Mouse (Mus musculus) embryo, embryonic 9.5 days (tissue): ENCODE measurements around the gene Taf4.
A peak's percentile ranks its signal among the peaks of the same experiment; 100 is the strongest.

Source experiments
- DNase-seq: peaks from one replicate; pipeline ENCODE4 v3.0.0-alpha.2; 2017; ENCODE audit errors: extremely low spot score

Gene Taf4

GRCm38 (mm10) chr2:179937091-179937490 is 39.4 kb downstream of the Taf4 start:
- no peak for DNase-seq

- no peak for DNase-seq
These were observed 42.3 kb downstream of the Taf4 start for GRCm38 (mm10) chr2:179934165-179934564.

DNA sequence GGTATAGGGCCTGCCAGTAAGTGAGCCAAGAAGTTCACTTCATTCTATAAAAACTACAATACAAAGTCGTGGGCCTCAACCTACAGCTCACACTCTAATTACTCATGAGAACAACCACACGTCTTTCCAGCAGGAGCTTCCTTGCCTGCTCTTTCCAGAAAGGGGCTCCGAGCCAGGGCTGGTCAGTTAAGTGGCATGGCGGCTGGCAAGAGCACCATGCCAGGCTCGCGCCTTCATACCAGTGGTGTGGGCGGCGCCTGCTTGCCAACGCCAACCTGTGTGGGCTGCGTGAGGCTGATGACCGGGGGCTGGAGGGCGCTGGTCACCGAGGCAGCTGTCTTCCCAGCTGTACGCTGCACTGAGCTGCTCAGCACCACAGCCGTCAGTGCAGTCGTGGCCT is 44.7 kb downstream of the Taf4 start:
- no peak for DNase-seq

DNA sequence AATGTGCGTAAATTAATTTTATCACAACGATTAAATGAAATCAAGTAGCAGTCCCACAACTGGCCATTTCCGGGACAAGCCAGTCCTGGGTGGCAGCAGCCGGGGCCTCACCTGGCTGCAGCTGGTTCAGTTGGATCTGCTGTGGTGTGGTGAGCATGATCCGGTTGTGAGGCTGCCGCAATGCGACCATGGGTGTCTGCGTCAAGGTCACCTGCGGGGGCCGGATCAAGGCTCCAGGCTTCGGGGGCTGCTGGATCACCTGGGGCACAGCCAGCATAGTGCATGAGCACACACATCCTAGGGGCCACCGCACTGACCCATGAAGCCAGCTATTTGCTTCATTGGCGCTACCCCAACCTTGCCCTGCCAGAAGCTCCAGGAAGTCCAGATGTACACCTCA is 47.3 kb downstream of the Taf4 start:
- no peak for DNase-seq

- no peak for DNase-seq
These were observed 52.4 kb downstream of the Taf4 start for GRCm38 (mm10) chr2:179924038-179924437.

- DNase-seq: no peak
These were observed 55.3 kb downstream of the Taf4 start for GRCm38 (mm10) chr2:179921021-179921653.

- DNase-seq: no peak
These were observed 56.4 kb downstream of the Taf4 start for GRCm38 (mm10) chr2:179920042-179920441.

GRCm38 (mm10) chr2:179916877-179917673 is 59.4 kb downstream of the Taf4 start:
- DNase-seq: peak; percentile 60

GRCm38 (mm10) chr2:179914246-179914645 is 62.2 kb downstream of the Taf4 start:
- no peak for DNase-seq

DNA sequence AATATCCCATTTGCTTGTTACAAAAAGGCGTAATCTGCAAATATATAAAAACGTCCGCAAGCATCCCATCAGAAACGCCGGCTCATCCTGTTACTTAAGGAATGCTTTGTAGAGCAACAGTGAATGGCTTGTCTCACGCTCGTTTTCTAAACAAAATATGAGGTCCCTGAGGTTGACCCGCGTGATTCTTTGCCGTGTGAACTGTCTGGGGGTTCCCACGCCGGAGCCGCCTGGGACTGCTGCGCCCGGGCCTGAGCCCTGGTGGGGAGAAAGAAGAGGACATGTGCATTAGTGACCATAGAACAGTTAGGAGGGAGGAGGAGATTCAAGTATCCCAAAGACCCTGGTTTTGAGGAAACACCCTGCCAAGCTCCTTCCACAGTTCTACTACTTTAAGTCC is 63.1 kb downstream of the Taf4 start:
- DNase-seq: peak; percentile 11

- peak; percentile 9 for DNase-seq
These were observed 63.5 kb downstream of the Taf4 start for GRCm38 (mm10) chr2:179912911-179913310.

GRCm38 (mm10) chr2:179896949-179897348 is 79.5 kb downstream of the Taf4 start:
- no peak for DNase-seq

- no peak for DNase-seq
These were observed 85.4 kb downstream of the Taf4 start for GRCm38 (mm10) chr2:179891048-179891447.

DNA sequence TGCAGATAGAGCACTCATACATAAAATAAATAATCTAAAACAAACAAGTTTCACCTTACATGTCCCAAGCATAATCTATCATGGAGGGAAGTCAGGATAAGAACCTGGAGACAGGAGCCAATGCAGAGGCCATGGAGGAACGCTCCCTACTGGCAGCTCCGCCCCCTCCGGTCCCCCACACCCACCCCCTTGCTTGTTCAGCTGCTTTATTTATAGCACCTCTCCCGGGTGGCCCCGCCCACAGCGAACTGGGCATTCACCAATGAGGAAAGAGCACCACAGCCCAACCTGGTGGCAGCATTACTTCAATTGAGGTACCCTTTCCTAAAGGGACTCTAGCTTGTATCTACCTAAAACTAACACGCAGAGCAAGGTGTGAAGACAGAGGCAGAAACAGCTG is 91.9 kb downstream of the Taf4 start:
- peak; percentile 14 for DNase-seq

- DNase-seq: peak; percentile 42
These were observed 98.8 kb downstream of the Taf4 start for GRCm38 (mm10) chr2:179877551-179878215.

- DNase-seq: peak; percentile 80
These were observed 101.3 kb downstream of the Taf4 start for GRCm38 (mm10) chr2:179875147-179875546.

DNA sequence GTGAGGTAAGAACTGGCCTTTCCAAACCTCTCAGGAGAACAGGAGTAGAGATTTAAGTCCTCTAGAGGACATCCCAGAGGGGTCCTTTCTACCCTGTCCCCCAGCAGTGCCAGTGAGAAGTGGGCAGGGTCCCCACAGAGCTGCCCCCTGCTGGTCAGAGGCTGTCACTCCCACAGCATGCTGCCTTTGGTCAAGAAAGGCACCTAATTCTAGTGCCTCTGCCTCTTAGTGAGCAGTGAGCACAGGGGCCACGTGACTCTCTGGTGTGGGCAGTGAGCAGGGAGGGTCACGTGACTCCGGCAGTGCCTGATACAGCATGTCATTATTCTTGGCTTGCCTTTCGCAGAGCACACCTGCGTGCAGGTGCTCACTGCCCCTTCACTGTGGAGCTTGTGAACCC is 103.1 kb downstream of the Taf4 start:
- DNase-seq: peak; percentile 35

DNA sequence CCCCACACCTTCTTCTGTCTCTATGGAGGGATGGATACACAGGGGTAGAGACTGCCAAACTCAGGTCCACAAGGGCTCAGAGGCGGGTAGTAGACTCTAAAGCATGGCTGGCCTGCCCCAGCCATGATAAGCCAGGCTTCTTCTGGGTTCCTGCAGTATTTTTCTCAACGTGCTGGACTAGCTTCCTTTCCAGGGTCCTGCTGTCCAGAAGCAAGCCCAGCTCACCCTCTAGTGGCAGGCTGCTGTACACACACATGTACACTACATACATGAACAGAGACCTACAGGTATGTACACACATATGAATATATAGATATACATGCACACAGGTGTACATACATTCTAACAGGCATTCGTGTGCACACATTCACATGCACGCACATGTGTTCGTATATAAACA is 103.7 kb downstream of the Taf4 start:
- DNase-seq: no peak

GRCm38 (mm10) chr2:179869871-179870270 is 106.6 kb downstream of the Taf4 start:
- no peak for DNase-seq

DNA sequence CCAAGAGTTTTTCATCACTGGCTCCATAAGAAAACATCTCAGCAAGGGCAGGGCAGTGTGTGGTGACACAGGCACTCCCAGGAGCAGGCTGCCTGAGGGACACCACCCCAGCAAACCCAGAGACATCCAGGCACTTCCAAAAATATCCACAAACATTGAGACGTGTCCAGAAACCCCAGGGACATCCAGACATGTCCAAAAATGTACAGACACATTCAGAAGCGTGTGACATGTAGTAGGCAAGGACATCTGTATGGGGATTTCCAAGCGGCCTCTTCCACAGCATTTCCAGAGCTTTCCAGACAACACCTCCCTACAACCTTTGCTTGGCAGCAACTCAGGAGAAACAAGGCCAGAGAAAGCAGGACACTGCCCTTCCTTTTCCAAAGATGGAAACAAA is 108.8 kb downstream of the Taf4 start:
- no peak for DNase-seq

GRCm38 (mm10) chr2:179865097-179865496 is 111.3 kb downstream of the Taf4 start:
- no peak for DNase-seq

- peak; percentile 35 for DNase-seq
These were observed 113.2 kb downstream of the Taf4 start for GRCm38 (mm10) chr2:179863266-179863665.

DNA sequence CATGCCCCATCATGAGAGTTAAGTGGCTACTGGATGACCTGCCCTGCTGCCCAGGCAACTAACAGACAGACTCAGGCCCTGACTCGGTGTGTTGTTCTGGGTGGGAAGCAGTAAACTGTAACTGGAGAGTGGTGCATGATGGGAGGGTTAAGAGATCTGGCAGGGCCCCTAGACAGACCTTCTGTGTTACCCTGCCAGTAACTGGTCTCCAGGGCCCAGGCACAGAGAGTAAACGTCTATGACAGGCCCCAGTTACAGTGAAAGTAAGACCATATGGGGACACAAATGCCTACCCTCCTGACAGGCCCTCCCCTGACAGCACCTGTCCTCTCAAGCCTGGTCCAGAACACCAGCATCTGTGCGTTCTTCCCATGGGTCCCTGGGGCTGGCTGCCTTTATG is 113.8 kb downstream of the Taf4 start:
- no peak for DNase-seq
